Mouse (Mus musculus) midbrain, postnatal 0 days (tissue): ENCODE results near the gene Stat6. TPM values are rescaled to one million over a fixed set of nuclear protein-coding genes. Genes with fewer than 3 reads are reported as not detected.

Source experiments
- ATAC-seq: fragments of 200-750 bp; cut with Nextera tagmentation; 2 replicates; pipeline ENCODE4 v1.8.0; 2017; ENCODE audit warnings: moderate number of reproducible peaks, mild to moderate bottlenecking, moderate TSS enrichment, moderate library complexity; ENCODE audit not compliant: low FRiP score
- DNase-seq: peaks from one replicate; pipeline ENCODE4 v3.0.0-alpha.2; 2015; ENCODE audit warnings: low spot score
- H3K27ac ChIP-seq: fragments of 300-500 bp; sonication (generic); 2 replicates; pipeline ENCODE4 v1.5.1; 2014; ENCODE audit warnings: low read depth, mild to moderate bottlenecking, low read length, mixed read lengths
- H3K27me3 ChIP-seq: fragments of 300-500 bp; sonication (generic); 2 replicates; pipeline ENCODE4 v1.6.1; 2014; ENCODE audit warnings: low read length, control low read depth, mixed read lengths; ENCODE audit not compliant: insufficient read depth
- H3K36me3 ChIP-seq: fragments of 300-500 bp; sonication (generic); 2 replicates; pipeline ENCODE4 v1.6.1; 2014; ENCODE audit warnings: low read length, control low read depth, mixed read lengths; ENCODE audit not compliant: insufficient read depth
- H3K4me1 ChIP-seq: fragments of 300-500 bp; sonication (generic); 2 replicates; pipeline ENCODE4 v1.6.1; 2014; ENCODE audit warnings: mild to moderate bottlenecking, control low read depth, antibody characterized with exemption, low read length, mixed read lengths; ENCODE audit not compliant: insufficient read depth
- H3K4me2 ChIP-seq: fragments of 300-500 bp; sonication (generic); 2 replicates; pipeline ENCODE4 v1.6.1; 2014; ENCODE audit warnings: low read depth, mild to moderate bottlenecking, low read length, mixed read lengths; ENCODE audit not compliant: poor library complexity, severe bottlenecking
- H3K4me3 ChIP-seq: fragments of 300-500 bp; sonication (generic); 2 replicates; pipeline ENCODE4 v1.5.1; 2014; ENCODE audit warnings: low read depth, mild to moderate bottlenecking, low read length, moderate library complexity
- H3K9ac ChIP-seq: fragments of 300-500 bp; sonication (generic); replicated peaks from 2 replicates; pipeline ENCODE4 v1.6.1; 2014; ENCODE audit warnings: mild to moderate bottlenecking, low read length, moderate library complexity, mixed read lengths; ENCODE audit not compliant: poor library complexity, severe bottlenecking
- H3K9me3 ChIP-seq: fragments of 300-500 bp; sonication (generic); 2 replicates; pipeline ENCODE4 v1.6.1; 2016; ENCODE audit warnings: low read length, control low read depth
- CTCF ChIP-seq: IDR thresholded peaks from 2 replicates; pipeline ENCODE4 v1.5.1; 2016; ENCODE audit warnings: antibody characterized with exemption, mild to moderate bottlenecking
- WGBS: fragments of 180-500 bp; shearing (Covaris S2); extraction: QIAGEN DNeasy Blood & Tissue Kit; methylation state at CpG from one replicate; pipeline ENCODE4 v1.1.7; 2014; 5-methylcytosine and 5-hydroxymethylcytosine counted together
- polyA plus RNA-seq: library from polyadenylated mRNA; unstranded; fragments of >200 nt; fragmentation: Nextera tagmentation; extraction: Ambion mirVana; gene quantifications from 2 replicates; pipeline ENCODE4 v1.2.1, GENCODE M21; 2015
- total RNA-seq: library from RNA; depleted of rRNA; stranded (reverse); fragments of >200 nt; gene quantifications from 2 replicates; pipeline ENCODE4 v1.2.3, GENCODE M21; 2014

Stat6 gene
- total and polyA plus RNA-seq, 2 experiments from 2014 or later = 3.9 to 10.2 TPM

GRCm38 (mm10) chr10:127598607-127599006, 44.2 kb upstream of the Stat6 start:
- Histone ChIP-seq H3K4me3 (no peak overlapping the region), H3K27me3 (no peaks in the 10 kb centered on the region), H3K36me3 (peaks cover 50% of the 10 kb centered on the region), H3K9ac (no peak overlapping the region), H3K4me2 (no peak overlapping the region), H3K27ac (no peak overlapping the region), H3K9me3 (no peaks in the 10 kb centered on the region), H3K4me1 (no peaks in the 10 kb centered on the region)
- TF ChIP-seq CTCF = no peak
- no peak for DNase-seq
- no peak for ATAC-seq
- WGBS = 69% methylated on average over 8 of the region's 8 CpGs

GRCm38 (mm10) chr10:127599252-127599651, 43.5 kb upstream of the Stat6 start:
- ATAC-seq (no peak), DNase-seq (no peak)
- no peak overlapping the region for H3K4me3 ChIP-seq
- H3K4me1 ChIP-seq = no peaks in the 10 kb centered on the region
- no peak overlapping the region for H3K4me2 ChIP-seq
- H3K27me3 ChIP-seq = no peaks in the 10 kb centered on the region
- no peak overlapping the region for H3K9ac ChIP-seq
- no peak for TF ChIP-seq CTCF
- peak overlapping the region; percentile 13; the same call in 1 of the 2 replicates for H3K27ac ChIP-seq
- 82% methylated on average over 11 of the region's 11 CpGs for WGBS
- H3K9me3 ChIP-seq = no peaks in the 10 kb centered on the region
- peaks cover 51% of the 10 kb centered on the region for H3K36me3 ChIP-seq

- no peak overlapping the region for H3K9ac ChIP-seq
- peak; percentile 31 for DNase-seq
- peaks cover 50% of the 10 kb centered on the region for H3K36me3 ChIP-seq
- H3K9me3 ChIP-seq = no peaks in the 10 kb centered on the region
- no peaks in the 10 kb centered on the region for H3K27me3 ChIP-seq
- WGBS = 67% methylated on average over 17 of the region's 17 CpGs
- no peak overlapping the region for H3K4me2 ChIP-seq
- TF ChIP-seq CTCF = no peak
- H3K4me3 ChIP-seq = no peak overlapping the region
- no peaks in the 10 kb centered on the region for H3K4me1 ChIP-seq
- peak overlapping the region; percentile 13; the same call in 1 of the 2 replicates for H3K27ac ChIP-seq
- no peak for ATAC-seq
Measured at GRCm38 (mm10) chr10:127599779-127600541, 42.8 kb upstream of the Stat6 start.

DNA sequence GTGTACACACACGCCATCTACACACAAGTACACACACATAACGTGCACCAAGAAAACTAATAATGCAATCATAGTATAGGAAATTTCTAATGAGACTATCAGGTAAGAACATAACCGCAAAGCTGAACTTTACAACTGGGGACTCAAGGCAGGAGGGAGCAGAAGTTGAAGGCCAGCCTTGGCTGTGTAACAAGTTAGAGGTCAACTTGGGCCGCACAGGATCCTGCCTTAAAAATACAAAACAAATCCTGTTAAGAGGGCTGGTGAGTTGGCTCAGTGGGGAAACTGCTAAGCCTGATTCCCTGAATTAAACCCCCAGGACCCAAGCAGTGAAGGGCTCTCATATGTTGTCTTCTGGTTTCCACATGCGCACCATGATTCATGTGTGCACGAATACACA, 40.6 kb upstream of the Stat6 start:
- no peak for TF ChIP-seq CTCF
- DNase-seq (no peak), ATAC-seq (no peak)
- H3K4me1 ChIP-seq = no peaks in the 10 kb centered on the region
- no peak overlapping the region for H3K4me2 ChIP-seq
- WGBS = 89% methylated on average over 6 of the region's 6 CpGs
- H3K36me3 ChIP-seq = peaks cover 56% of the 10 kb centered on the region
- no peaks in the 10 kb centered on the region for H3K9me3 ChIP-seq
- H3K27ac ChIP-seq = no peak overlapping the region
- H3K27me3 ChIP-seq = no peaks in the 10 kb centered on the region
- no peak overlapping the region for H3K4me3 ChIP-seq
- H3K9ac ChIP-seq = no peak overlapping the region

- Histone ChIP-seq H3K4me2 (no peak overlapping the region), H3K4me3 (no peak overlapping the region), H3K4me1 (no peaks in the 10 kb centered on the region), H3K36me3 (peaks cover 67% of the 10 kb centered on the region), H3K27ac (no peak overlapping the region), H3K9ac (no peak overlapping the region), H3K27me3 (no peaks in the 10 kb centered on the region), H3K9me3 (no peaks in the 10 kb centered on the region)
- ATAC-seq (no peak), DNase-seq (no peak)
- 79% methylated on average over 13 of the region's 13 CpGs for WGBS
- no peak for TF ChIP-seq CTCF
Measured at GRCm38 (mm10) chr10:127603437-127604371, 39.1 kb upstream of the Stat6 start.
